Mouse (Mus musculus) brain, embryonic 14.5 days (tissue): ENCODE results near the gene Hrct1. TPM values are rescaled to one million over a fixed set of nuclear protein-coding genes. Genes with fewer than 3 reads are reported as not detected.
A peak's percentile ranks its signal among the peaks of the same experiment; 100 is the strongest.

Experiments used
- DNase-seq: peaks from one replicate; pipeline ENCODE4 v3.0.0-alpha.2; 2011; ENCODE audit warnings: low read depth
- CTCF ChIP-seq: fragments of 200-500 bp; IDR thresholded peaks from 2 replicates; pipeline ENCODE4 v1.5.1; 2012; ENCODE audit warnings: inconsistent platforms, mild to moderate bottlenecking, moderate library complexity, borderline replicate concordance; ENCODE audit not compliant: insufficient read depth, insufficient read length; ENCODE audit errors: extremely low read depth
- POLR2A ChIP-seq: fragments of 200-500 bp; IDR thresholded peaks from 2 replicates; pipeline ENCODE4 v1.6.1; 2012; ENCODE audit warnings: mild to moderate bottlenecking, inconsistent platforms, borderline replicate concordance; ENCODE audit not compliant: poor library complexity, insufficient read depth, insufficient read length, severe bottlenecking; ENCODE audit errors: extremely low read depth
- polyA plus RNA-seq: library from polyadenylated mRNA; depleted of rRNA; stranded (reverse); fragments of >200 nt; gene quantifications from 2 replicates; pipeline ENCODE4 v1.2.3, GENCODE M21; 2012; rRNA removed

The Hrct1 gene
- polyA plus RNA-seq = 0.38 and 0.53 TPM in 2 replicates

- TF ChIP-seq POLR2A (no peak), CTCF (no peak)
- DNase-seq = no peak
Observed at GRCm38 (mm10) chr4:43726995-43727394, at the start of gene Hrct1. Gene Hrct1, plus strand, starts transcription at chr4:43727188.

GRCm38 (mm10) chr4:43678541-43678940 is 48.4 kb upstream of the Hrct1 start:
- no peak for DNase-seq

GRCm38 (mm10) chr4:43679416-43680043 is 47.5 kb upstream of the Hrct1 start:
- TF ChIP-seq POLR2A (no peak), CTCF (no peak)
- no peak for DNase-seq

More at GRCm38 (mm10) chr4:43678541-43678940, 48.4 kb upstream of the Hrct1 start:
- TF ChIP-seq CTCF (no peak), POLR2A (no peak)

GRCm38 (mm10) chr4:43690021-43690420 is 37.0 kb upstream of the Hrct1 start:
- DNase-seq = no peak
- TF ChIP-seq CTCF = no peak
- no peak for TF ChIP-seq POLR2A

GRCm38 (mm10) chr4:43691026-43691425 is 36.0 kb upstream of the Hrct1 start:
- TF ChIP-seq CTCF = no peak
- no peak for TF ChIP-seq POLR2A
- no peak for DNase-seq

- no peak for TF ChIP-seq CTCF
- no peak for TF ChIP-seq POLR2A
- DNase-seq = no peak
Observed at GRCm38 (mm10) chr4:43693806-43694241, 33.2 kb upstream of the Hrct1 start.

- DNase-seq = no peak
- TF ChIP-seq POLR2A = no peak
- TF ChIP-seq CTCF = no peak
Observed at GRCm38 (mm10) chr4:43694439-43695248, 32.3 kb upstream of the Hrct1 start.

- peak; percentile 16 for DNase-seq
- TF ChIP-seq POLR2A = no peak
- no peak for TF ChIP-seq CTCF
Observed at GRCm38 (mm10) chr4:43695249-43695671, 31.7 kb upstream of the Hrct1 start.

- DNase-seq = peak; percentile 63
- no peak for TF ChIP-seq CTCF
- TF ChIP-seq POLR2A = no peak
Observed at GRCm38 (mm10) chr4:43696561-43696960, 30.4 kb upstream of the Hrct1 start.

- no peak for TF ChIP-seq CTCF
- TF ChIP-seq POLR2A = no peak
- DNase-seq = no peak
Observed at GRCm38 (mm10) chr4:43700707-43701106, 26.3 kb upstream of the Hrct1 start, which contains the start of gene Olfr70. Gene Olfr70, minus strand, starts transcription at chr4:43700807.

GRCm38 (mm10) chr4:43703439-43703838 is 23.5 kb upstream of the Hrct1 start:
- TF ChIP-seq POLR2A (no peak), CTCF (peak; percentile 42; the same call in 1 of the 2 replicates)

GRCm38 (mm10) chr4:43703851-43704250 is 23.1 kb upstream of the Hrct1 start:
- DNase-seq = no peak
- no peak for TF ChIP-seq CTCF
- no peak for TF ChIP-seq POLR2A

More at GRCm38 (mm10) chr4:43703439-43703838, 23.5 kb upstream of the Hrct1 start:
- DNase-seq = no peak

GRCm38 (mm10) chr4:43705991-43706390 is 21.0 kb upstream of the Hrct1 start:
- no peak for TF ChIP-seq CTCF
- no peak for TF ChIP-seq POLR2A
- no peak for DNase-seq

- TF ChIP-seq CTCF (no peak), POLR2A (no peak)
- DNase-seq = no peak
Observed at GRCm38 (mm10) chr4:43709869-43710268, 17.1 kb upstream of the Hrct1 start, which contains the start of gene Olfr71. Gene Olfr71, minus strand, starts transcription at chr4:43710255.

- peak; percentile 81 for DNase-seq
- TF ChIP-seq POLR2A (no peak), CTCF (peak; percentile 88)
Observed at GRCm38 (mm10) chr4:43711821-43712220, 15.2 kb upstream of the Hrct1 start.
